Mouse (Mus musculus): ENCODE measurements around the gene Prrx1.

The Prrx1 gene

GRCm38 (mm10) chr1:163311006-163311836 is 2.3 kb downstream of the Prrx1 start:
- no peak for DNase-seq

DNA sequence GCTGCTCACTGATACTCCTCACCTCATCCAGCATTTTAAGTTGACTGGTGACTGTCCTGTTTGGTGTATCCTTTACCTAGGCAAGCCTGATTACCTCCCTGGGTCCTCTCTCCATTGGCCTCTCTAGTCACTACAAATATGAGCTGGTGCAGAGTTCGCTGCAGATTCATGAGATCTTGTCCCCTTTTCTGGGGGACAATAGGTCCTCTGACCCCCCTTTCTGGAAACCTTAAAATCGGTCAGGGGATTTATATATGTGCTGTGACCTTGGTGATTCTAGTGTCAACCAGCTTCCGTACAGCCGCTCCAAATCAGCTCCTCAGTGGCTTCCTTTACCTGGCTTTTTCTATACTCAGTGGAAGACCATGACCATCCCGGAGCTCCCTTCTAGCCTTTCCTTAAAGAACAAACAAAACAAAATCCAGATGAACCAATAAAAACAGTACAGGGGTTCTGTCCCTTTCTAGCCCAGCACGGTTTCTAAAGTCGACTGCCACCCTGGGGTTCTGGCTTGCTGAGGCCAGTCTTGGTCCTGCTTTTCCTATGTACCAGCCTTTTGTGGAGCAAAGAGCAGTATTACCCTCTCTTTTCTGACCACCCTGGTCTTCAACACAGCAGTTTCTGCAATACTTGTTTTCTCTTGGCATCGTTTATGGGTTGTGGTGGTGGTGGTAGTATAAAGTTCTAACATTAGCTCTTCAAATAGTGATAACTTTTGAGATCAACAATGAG is 3.3 kb downstream of the Prrx1 start:
- no peak for DNase-seq

DNA sequence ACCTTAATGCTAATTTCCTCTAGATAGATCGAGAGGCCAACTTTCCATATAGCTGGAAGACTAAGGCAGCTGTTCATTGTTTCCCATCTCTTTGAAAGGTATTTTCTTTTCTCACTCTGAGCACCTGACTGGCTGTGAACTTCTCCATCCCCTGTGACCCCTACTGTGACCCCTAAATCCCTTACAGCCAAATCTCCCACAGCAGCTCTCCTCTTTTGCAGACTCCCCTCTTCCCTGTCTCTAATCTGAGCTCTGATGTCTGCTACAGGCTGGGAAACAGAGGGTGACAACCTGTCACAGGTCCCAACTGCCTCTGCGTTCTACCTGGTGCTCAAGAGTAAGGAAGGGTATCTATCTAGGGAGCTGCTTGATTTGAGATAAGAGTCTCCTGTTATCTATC is 4.0 kb downstream of the Prrx1 start:
- no peak for DNase-seq

DNA sequence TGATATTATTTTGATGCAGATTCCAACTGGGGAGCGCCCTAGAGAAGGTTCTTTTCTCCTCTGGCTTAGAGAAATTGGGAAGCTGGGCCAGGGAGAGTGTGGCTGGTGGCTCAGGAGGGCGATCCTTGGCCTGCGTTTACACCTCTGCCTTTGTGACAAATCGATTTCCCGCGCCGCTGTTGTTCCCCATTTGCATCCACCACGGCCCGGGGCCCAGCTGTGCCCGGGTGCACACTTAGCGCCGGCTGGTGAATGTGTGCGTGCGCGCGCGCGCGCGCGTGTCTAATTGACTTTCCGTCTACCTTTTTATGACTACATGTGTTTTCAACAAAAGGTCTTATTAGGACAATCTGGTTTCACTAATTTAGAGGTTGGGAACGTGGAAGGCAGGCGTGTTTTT is 4.9 kb downstream of the Prrx1 start:
- no peak for DNase-seq

DNA sequence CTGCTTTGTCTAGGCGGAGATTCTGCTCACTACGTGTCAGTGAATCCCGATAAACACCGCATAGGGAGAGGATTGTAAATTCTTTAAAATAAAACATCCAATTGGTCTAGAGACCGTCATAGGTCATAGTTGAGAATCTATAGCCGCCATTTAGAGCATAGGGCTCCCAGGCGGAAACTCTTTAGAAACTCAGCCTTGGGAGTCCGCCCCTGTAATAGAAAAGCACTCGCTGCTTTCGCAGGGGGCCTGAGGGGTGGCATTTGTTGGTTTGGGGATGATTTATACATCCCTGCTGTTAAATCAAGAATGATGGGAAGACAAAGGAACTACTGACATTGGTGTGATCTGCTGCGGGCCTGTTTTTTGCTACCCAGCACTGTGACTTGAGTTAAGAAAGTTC is 5.8 kb downstream of the Prrx1 start:
- DNase-seq = no peak

DNA sequence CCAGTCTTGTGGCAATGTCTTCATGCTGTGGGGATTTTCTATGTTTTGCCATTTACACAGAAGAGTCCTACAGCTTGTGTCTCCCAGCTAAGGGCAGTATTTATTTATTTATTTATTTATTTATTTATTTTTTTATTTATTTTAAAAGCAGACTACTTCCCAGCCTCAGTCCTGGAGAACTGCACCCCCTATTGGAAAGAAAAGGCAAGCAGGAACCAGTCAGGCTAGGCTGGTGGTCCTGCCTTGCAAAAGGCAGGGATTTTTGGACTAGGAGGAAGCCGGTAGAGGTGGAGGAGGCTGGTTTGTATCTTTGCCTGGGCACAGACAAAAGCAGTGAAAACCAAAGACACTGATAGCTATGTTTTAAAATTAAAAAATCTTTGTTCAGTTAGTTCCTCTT is 7.6 kb downstream of the Prrx1 start:
- peak; percentile 16 for DNase-seq

- DNase-seq = no peak
Measured at GRCm38 (mm10) chr1:163304837-163305236, 8.7 kb downstream of the Prrx1 start.

DNA sequence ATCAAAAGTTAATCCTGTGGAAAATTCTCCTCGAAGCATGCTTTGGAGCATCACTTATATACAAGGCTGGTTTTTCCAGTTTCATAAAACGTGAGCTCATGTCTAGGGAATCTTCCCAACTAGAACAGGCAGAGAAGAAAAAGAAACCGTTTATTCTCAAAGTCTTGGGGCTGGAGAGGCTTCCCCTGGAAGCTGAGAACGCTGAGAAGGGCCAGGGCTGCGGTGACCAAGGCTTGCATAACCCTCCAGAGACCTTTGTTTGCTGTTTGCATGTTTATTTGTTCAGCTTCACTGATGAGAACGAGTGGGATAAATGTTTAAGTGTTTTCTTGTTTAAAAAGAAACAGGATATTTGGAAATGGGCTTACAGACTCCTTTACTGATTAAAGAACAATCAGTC is 11.2 kb downstream of the Prrx1 start:
- DNase-seq = no peak

GRCm38 (mm10) chr1:163293152-163293551 is 20.4 kb downstream of the Prrx1 start:
- no peak for DNase-seq

- no peak for DNase-seq
Measured at GRCm38 (mm10) chr1:163291925-163292324, 21.6 kb downstream of the Prrx1 start.

DNA sequence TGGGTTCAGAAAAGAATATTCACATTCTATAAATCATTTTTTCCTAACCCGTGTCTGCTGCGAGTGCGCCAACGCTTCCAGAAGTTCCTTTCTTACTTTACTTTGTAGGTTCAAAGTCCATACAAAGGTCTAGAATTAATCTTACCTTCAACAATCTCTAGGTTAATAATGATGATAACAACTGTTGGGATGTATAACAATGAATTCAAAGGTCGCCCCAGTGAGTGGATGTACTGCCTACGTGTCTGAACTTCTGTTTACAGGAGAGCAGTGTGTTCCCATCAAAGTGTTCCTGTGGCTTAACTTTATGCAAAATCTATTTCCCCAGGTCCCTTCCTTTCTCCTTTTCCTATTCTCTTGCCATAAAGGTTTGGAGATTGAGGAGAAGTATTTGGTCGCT is 24.4 kb downstream of the Prrx1 start:
- DNase-seq = no peak

- DNase-seq = no peak
Measured at GRCm38 (mm10) chr1:163285539-163285938, 28.0 kb downstream of the Prrx1 start.

GRCm38 (mm10) chr1:163285136-163285535 is 28.4 kb downstream of the Prrx1 start:
- no peak for DNase-seq

- no peak for DNase-seq
Measured at GRCm38 (mm10) chr1:163283980-163284635, 29.4 kb downstream of the Prrx1 start.

DNA sequence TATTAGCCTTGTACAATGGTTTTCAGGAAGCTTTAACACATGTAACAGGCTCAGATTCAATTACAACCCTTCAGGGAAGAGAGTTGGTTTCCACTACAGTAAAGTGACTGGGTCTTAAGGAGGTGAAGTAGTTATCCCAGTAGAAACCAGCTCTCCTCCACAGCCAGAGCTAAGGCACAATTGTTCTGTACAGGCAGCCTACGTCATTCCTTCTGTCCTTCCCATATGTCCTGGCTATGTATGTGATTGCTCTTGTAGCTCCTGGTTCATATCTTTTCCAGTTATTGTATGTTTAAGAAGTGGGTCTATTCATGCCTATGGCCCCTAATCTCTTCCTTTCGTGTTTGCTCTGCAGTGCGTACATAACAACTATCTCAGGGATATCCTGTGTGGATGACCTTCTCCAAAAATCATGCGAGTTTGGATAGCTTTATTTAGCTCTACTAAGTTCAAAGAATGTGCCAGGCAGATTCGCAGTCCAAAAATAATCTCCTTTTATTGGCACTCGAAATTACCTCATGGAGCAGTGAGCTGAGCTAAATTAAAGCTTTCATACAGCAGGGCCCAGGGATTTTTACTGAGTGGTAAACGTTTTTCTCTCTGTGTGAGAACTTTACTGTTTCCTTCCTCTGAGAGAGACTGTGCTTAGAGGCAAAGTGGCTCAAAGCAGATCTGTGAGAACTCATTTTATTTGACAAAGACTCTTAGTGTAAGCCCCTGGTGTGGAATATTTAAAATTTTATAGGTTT is 31.9 kb downstream of the Prrx1 start:
- DNase-seq = no peak

GRCm38 (mm10) chr1:163280842-163281122 is 32.7 kb downstream of the Prrx1 start:
- no peak for DNase-seq

DNA sequence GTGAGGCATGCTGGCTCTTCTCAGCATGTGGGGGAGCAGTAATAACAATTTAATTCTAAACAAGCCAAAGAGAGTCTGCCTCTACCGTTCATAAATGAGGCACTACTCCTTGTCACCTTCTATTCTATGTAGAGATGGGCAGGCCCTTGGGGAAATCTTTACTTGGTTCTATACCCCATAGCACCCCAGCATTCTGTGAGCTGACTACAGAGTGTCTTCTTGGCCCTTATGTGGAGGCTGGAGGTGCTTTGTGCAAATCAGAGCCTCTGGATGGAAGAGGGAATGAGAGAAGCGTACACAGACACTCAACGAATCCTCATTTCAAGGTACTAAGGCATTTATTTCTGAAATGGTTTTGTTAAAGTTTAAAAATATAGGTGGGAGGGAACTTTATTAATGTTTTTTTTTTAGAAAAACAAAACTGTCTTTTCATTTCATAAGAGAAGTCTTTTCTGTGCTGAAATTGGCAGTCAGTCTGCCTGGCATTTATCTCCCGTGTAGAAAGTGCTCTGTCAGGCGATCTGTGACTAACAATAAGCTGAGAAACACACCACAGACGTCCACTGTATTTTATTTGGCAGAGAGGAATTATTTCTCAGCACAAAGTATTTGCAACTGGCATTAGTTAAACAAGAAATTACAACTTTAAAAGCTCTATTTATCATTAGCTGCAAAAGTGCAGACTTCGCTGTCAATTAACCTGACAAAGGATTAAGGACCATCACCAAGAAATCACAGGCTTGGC is 33.2 kb downstream of the Prrx1 start:
- DNase-seq = peak; percentile 10

DNA sequence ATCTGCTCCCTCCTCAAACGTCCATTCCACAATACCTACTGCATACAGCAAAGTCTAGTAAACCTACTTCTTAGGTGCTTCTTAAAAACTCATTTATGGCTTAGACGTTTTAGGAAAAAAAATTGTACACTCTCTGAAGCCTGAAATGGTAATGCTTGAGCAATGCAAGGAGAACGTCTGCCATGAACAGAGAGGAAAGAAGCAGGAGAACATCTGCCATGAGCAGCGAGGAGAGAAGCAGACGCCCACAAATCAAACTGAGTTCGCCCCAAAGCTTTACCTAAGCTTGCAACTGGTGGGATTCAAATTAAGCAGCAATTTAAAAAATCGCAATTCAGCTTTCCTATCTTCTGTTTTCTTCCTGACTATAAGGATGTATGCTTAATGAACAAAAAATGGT is 36.4 kb downstream of the Prrx1 start:
- no peak for DNase-seq

- DNase-seq = no peak
Measured at GRCm38 (mm10) chr1:163274919-163275318, 38.6 kb downstream of the Prrx1 start.

GRCm38 (mm10) chr1:163273132-163273531 is 40.4 kb downstream of the Prrx1 start:
- DNase-seq = no peak

DNA sequence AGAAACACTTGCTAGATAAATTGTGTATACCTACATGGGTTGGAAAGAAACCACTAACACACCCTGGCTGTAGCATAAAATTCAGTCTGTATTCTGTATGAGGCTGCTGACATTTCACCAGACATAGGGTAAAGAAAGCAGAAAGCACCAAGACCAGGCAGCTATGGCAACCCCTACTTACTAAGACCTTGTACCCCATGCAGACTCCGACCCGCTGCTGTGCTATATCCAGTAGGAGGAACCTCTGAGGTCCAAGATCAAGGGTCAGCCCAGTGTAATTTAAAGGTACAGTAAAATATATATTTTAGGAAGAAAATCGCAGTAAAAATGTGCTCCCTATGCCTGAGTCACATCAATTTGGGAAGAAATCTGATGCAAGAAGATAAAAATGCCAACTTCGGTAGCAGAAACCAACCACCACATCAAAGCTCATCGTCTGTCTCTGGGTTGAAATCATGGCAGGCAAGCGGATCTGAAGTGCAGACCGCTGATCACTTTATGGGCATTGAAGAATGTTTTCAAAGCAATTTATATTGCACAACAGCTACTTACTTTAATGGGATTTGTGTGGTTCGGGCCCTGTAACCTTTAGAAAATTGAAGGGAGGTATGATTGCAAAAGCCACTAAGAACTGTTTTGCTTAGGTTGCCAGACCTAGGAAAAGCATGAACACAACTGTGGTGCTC is 46.5 kb downstream of the Prrx1 start:
- no peak for DNase-seq

GRCm38 (mm10) chr1:163257298-163257697 is 56.2 kb downstream of the Prrx1 start:
- DNase-seq = no peak

All from lung, postnatal 10 days (tissue).